Mouse (Mus musculus): ENCODE results near the gene Nr6a1. TPM values are rescaled to one million over a fixed set of nuclear protein-coding genes. Genes with fewer than 3 reads are reported as not detected.

Nr6a1 gene
- polyA plus RNA-seq, 1 experiment = 0.74 TPM

GRCm38 (mm10) chr2:38786216-38786960, 141.1 kb downstream of the Nr6a1 start:
- no peaks in the 10 kb centered on the region for H3K79me3 ChIP-seq (ENCODE audit: low read depth)
- no peak overlapping the region for H3K4me3 ChIP-seq (ENCODE audit: insufficient read depth, poor library complexity, severe bottlenecking)
- H3K36me3 ChIP-seq (ENCODE audit: control insufficient read depth, insufficient read depth) = no peaks in the 10 kb centered on the region
- TF ChIP-seq CTCF (IDR thresholded peaks at IDR 0.05; ENCODE audit: control insufficient read depth, insufficient read depth, insufficient read length) (no peak), MYOG (IDR thresholded peaks at IDR 0.05; ENCODE audit: control insufficient read depth, extremely low read depth, insufficient read length) (no peak), MYOD1 (IDR thresholded peaks at IDR 0.05; ENCODE audit: control insufficient read depth, insufficient read length, low read depth) (no peak), MAX (IDR thresholded peaks at IDR 0.05) (no peak), USF1 (IDR thresholded peaks at IDR 0.05; ENCODE audit: low read depth) (no peak), CEBPB (IDR thresholded peaks at IDR 0.05; ENCODE audit: low read depth) (no peak), FOSL1 (IDR thresholded peaks at IDR 0.05; ENCODE audit: insufficient read depth, low read length, poor library complexity, severe bottlenecking) (no peak)
- H3K79me2 ChIP-seq (ENCODE audit: control insufficient read depth, insufficient read depth) = no peaks in the 10 kb centered on the region
- H3ac ChIP-seq (ENCODE audit: control insufficient read depth, insufficient read length, low read depth) = no peak overlapping the region
- H3K27me3 ChIP-seq (ENCODE audit: control insufficient read depth, insufficient read depth, insufficient read length) = no peaks in the 10 kb centered on the region

- Histone ChIP-seq H3ac (ENCODE audit: control insufficient read depth, insufficient read length, low read depth) (no peak overlapping the region), H3K4me3 (ENCODE audit: insufficient read depth, poor library complexity, severe bottlenecking) (no peak overlapping the region), H3K79me3 (ENCODE audit: low read depth) (no peaks in the 10 kb centered on the region), H3K36me3 (ENCODE audit: control insufficient read depth, insufficient read depth) (no peaks in the 10 kb centered on the region), H3K27me3 (ENCODE audit: control insufficient read depth, insufficient read depth, insufficient read length) (no peaks in the 10 kb centered on the region), H3K79me2 (ENCODE audit: control insufficient read depth, insufficient read depth) (no peaks in the 10 kb centered on the region)
- TF ChIP-seq MYOG (IDR thresholded peaks at IDR 0.05; ENCODE audit: control insufficient read depth, extremely low read depth, insufficient read length) (no peak), USF1 (IDR thresholded peaks at IDR 0.05; ENCODE audit: low read depth) (no peak), CTCF (IDR thresholded peaks at IDR 0.05; ENCODE audit: control insufficient read depth, insufficient read depth, insufficient read length) (no peak), MYOD1 (IDR thresholded peaks at IDR 0.05; ENCODE audit: control insufficient read depth, insufficient read length, low read depth) (no peak), MAX (IDR thresholded peaks at IDR 0.05) (no peak)
Measured at GRCm38 (mm10) chr2:38785113-38785512, 142.4 kb downstream of the Nr6a1 start.

GRCm38 (mm10) chr2:38784396-38784795, 143.1 kb downstream of the Nr6a1 start:
- H3ac ChIP-seq (ENCODE audit: control insufficient read depth, insufficient read length, low read depth) = no peak overlapping the region
- no peak overlapping the region for H3K4me3 ChIP-seq (ENCODE audit: insufficient read depth, poor library complexity, severe bottlenecking)
- no peak for TF ChIP-seq CTCF (IDR thresholded peaks at IDR 0.05; ENCODE audit: control insufficient read depth, insufficient read depth, insufficient read length)
- H3K36me3 ChIP-seq (ENCODE audit: control insufficient read depth, insufficient read depth) = no peaks in the 10 kb centered on the region
- H3K27me3 ChIP-seq (ENCODE audit: control insufficient read depth, insufficient read depth, insufficient read length) = no peaks in the 10 kb centered on the region
- H3K79me2 ChIP-seq (ENCODE audit: control insufficient read depth, insufficient read depth) = no peaks in the 10 kb centered on the region
- H3K79me3 ChIP-seq (ENCODE audit: low read depth) = no peaks in the 10 kb centered on the region

- Histone ChIP-seq H3K27me3 (ENCODE audit: control insufficient read depth, insufficient read depth, insufficient read length) (no peaks in the 10 kb centered on the region), H3K79me3 (ENCODE audit: low read depth) (no peaks in the 10 kb centered on the region), H3K4me3 (ENCODE audit: insufficient read depth, poor library complexity, severe bottlenecking) (no peak overlapping the region), H3ac (ENCODE audit: control insufficient read depth, insufficient read length, low read depth) (no peak overlapping the region), H3K79me2 (ENCODE audit: control insufficient read depth, insufficient read depth) (no peaks in the 10 kb centered on the region), H3K36me3 (ENCODE audit: control insufficient read depth, insufficient read depth) (no peaks in the 10 kb centered on the region)
- TF ChIP-seq FOSL1 (IDR thresholded peaks at IDR 0.05; ENCODE audit: insufficient read depth, low read length, poor library complexity, severe bottlenecking) (no peak), MYOG (IDR thresholded peaks at IDR 0.05; ENCODE audit: control insufficient read depth, extremely low read depth, insufficient read length) (no peak), MAX (IDR thresholded peaks at IDR 0.05) (no peak), CTCF (IDR thresholded peaks at IDR 0.05; ENCODE audit: control insufficient read depth, insufficient read depth, insufficient read length) (no peak), CEBPB (IDR thresholded peaks at IDR 0.05; ENCODE audit: low read depth) (no peak), MYOD1 (IDR thresholded peaks at IDR 0.05; ENCODE audit: control insufficient read depth, insufficient read length, low read depth) (no peak), USF1 (IDR thresholded peaks at IDR 0.05; ENCODE audit: low read depth) (no peak)
Measured at GRCm38 (mm10) chr2:38783364-38783763, 144.1 kb downstream of the Nr6a1 start.

GRCm38 (mm10) chr2:38782731-38783130, 144.8 kb downstream of the Nr6a1 start:
- Histone ChIP-seq H3K4me3 (ENCODE audit: insufficient read depth, poor library complexity, severe bottlenecking) (no peak overlapping the region), H3K79me3 (ENCODE audit: low read depth) (no peaks in the 10 kb centered on the region), H3K79me2 (ENCODE audit: control insufficient read depth, insufficient read depth) (no peaks in the 10 kb centered on the region), H3K27me3 (ENCODE audit: control insufficient read depth, insufficient read depth, insufficient read length) (no peaks in the 10 kb centered on the region), H3K36me3 (ENCODE audit: control insufficient read depth, insufficient read depth) (no peaks in the 10 kb centered on the region), H3ac (ENCODE audit: control insufficient read depth, insufficient read length, low read depth) (no peak overlapping the region)
- TF ChIP-seq FOSL1 (IDR thresholded peaks at IDR 0.05; ENCODE audit: insufficient read depth, low read length, poor library complexity, severe bottlenecking) (no peak), MYOD1 (IDR thresholded peaks at IDR 0.05; ENCODE audit: control insufficient read depth, insufficient read length, low read depth) (no peak), USF1 (IDR thresholded peaks at IDR 0.05; ENCODE audit: low read depth) (no peak), CEBPB (IDR thresholded peaks at IDR 0.05; ENCODE audit: low read depth) (no peak)

- Histone ChIP-seq H3K4me3 (ENCODE audit: insufficient read depth, poor library complexity, severe bottlenecking) (no peak overlapping the region), H3K79me3 (ENCODE audit: low read depth) (no peaks in the 10 kb centered on the region), H3K79me2 (ENCODE audit: control insufficient read depth, insufficient read depth) (no peaks in the 10 kb centered on the region), H3K36me3 (ENCODE audit: control insufficient read depth, insufficient read depth) (no peaks in the 10 kb centered on the region), H3ac (ENCODE audit: control insufficient read depth, insufficient read length, low read depth) (no peak overlapping the region), H3K27me3 (ENCODE audit: control insufficient read depth, insufficient read depth, insufficient read length) (no peaks in the 10 kb centered on the region)
- TF ChIP-seq MAX (IDR thresholded peaks at IDR 0.05) (no peak), CEBPB (IDR thresholded peaks at IDR 0.05; ENCODE audit: low read depth) (no peak)
Measured at GRCm38 (mm10) chr2:38781945-38782720, 145.4 kb downstream of the Nr6a1 start.
